Mouse (Mus musculus): ENCODE measurements around the gene B3gntl1. TPM values are rescaled to one million over a fixed set of nuclear protein-coding genes. Genes with fewer than 3 reads are reported as not detected.

Gene B3gntl1
- polyA plus RNA-seq, 1 experiment: 7.6 TPM

- Histone ChIP-seq H3K27ac (ENCODE audit: control insufficient read depth, insufficient read depth, low read depth, low read length) (no peak overlapping the region), H3K27me3 (ENCODE audit: control insufficient read depth, insufficient read depth, low read length) (no peaks in the 10 kb centered on the region), H3K36me3 (ENCODE audit: control insufficient read depth, insufficient read depth, low read length) (no peaks in the 10 kb centered on the region; the same call in 1 of the 2 replicates), H3K4me1 (ENCODE audit: control insufficient read depth, insufficient read depth, low read length) (peaks cover 4% of the 10 kb centered on the region), H3K4me3 (ENCODE audit: control insufficient read depth, low read depth, low read length) (no peak overlapping the region)
- TF ChIP-seq CTCF (IDR thresholded peaks at IDR 0.05; ENCODE audit: control insufficient read depth, insufficient read depth, insufficient replicate concordance, low read depth, low read length) (no peak), POLR2A (IDR thresholded peaks at IDR 0.05; ENCODE audit: control insufficient read depth, low read depth, low read length) (no peak)
These were observed 18.5 kb downstream of the B3gntl1 start for GRCm38 (mm10) chr11:121654406-121654945.

GRCm38 (mm10) chr11:121653631-121654030 lies 19.3 kb downstream of the B3gntl1 start:
- no peaks in the 10 kb centered on the region for H3K27me3 ChIP-seq (ENCODE audit: control insufficient read depth, insufficient read depth, low read length)
- no peaks in the 10 kb centered on the region; the same call in 1 of the 2 replicates for H3K36me3 ChIP-seq (ENCODE audit: control insufficient read depth, insufficient read depth, low read length)
- H3K27ac ChIP-seq (ENCODE audit: control insufficient read depth, insufficient read depth, low read depth, low read length): no peak overlapping the region; the same call in 1 of the 2 replicates
- TF ChIP-seq CTCF (IDR thresholded peaks at IDR 0.05; ENCODE audit: control insufficient read depth, insufficient read depth, insufficient replicate concordance, low read depth, low read length): no peak
- TF ChIP-seq POLR2A (IDR thresholded peaks at IDR 0.05; ENCODE audit: control insufficient read depth, low read depth, low read length): no peak
- H3K4me1 ChIP-seq (ENCODE audit: control insufficient read depth, insufficient read depth, low read length): peaks cover 4% of the 10 kb centered on the region
- H3K4me3 ChIP-seq (ENCODE audit: control insufficient read depth, low read depth, low read length): no peak overlapping the region

DNA sequence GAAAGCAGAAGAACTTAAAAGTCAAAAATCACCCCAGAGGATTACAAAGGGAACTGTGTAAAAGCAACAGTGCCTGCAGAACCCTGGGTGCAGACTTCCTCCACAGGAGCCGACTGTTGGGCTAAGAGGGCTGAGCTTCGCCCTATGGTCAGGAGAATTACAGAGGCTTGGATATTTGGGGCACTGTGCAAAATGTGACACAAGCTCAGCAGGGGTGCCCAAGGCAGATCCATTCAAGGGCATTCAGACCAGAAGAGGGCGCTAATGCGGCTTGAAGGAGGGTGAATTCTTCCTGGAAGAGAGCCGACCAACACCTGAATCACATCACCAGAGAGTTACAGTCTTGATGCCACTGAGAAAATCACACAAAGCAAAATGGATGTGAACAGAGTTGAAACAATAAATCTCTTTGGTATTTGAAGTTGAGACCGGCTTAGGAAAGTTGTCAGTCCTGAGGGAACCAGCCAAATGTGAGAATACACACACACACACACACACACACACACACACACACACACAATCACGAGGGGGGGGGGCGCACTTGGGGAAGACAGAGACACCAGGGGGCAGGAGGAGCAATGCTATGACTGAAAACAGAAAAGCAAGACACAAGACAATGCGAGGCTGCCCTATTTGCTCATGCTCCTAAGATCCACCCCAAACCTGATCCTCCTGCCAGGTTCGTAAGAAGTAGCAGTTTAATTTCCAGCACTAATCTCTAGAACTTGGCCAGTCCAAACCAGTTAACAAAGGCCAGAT lies 20.2 kb downstream of the B3gntl1 start:
- peaks cover 4% of the 10 kb centered on the region for H3K4me1 ChIP-seq (ENCODE audit: control insufficient read depth, insufficient read depth, low read length)
- TF ChIP-seq CTCF (IDR thresholded peaks at IDR 0.05; ENCODE audit: control insufficient read depth, insufficient read depth, insufficient replicate concordance, low read depth, low read length): peak; percentile 27; the same call in 1 of the 2 replicates
- no peak for TF ChIP-seq POLR2A (IDR thresholded peaks at IDR 0.05; ENCODE audit: control insufficient read depth, low read depth, low read length)
- H3K4me3 ChIP-seq (ENCODE audit: control insufficient read depth, low read depth, low read length): no peak overlapping the region
- H3K27me3 ChIP-seq (ENCODE audit: control insufficient read depth, insufficient read depth, low read length): no peaks in the 10 kb centered on the region
- no peaks in the 10 kb centered on the region; the same call in 1 of the 2 replicates for H3K36me3 ChIP-seq (ENCODE audit: control insufficient read depth, insufficient read depth, low read length)
- H3K27ac ChIP-seq (ENCODE audit: control insufficient read depth, insufficient read depth, low read depth, low read length): peak overlapping the region; percentile 32; the same call in 1 of the 2 replicates

GRCm38 (mm10) chr11:121651983-121652382 lies 21.0 kb downstream of the B3gntl1 start:
- Histone ChIP-seq H3K36me3 (ENCODE audit: control insufficient read depth, insufficient read depth, low read length) (no peaks in the 10 kb centered on the region; the same call in 1 of the 2 replicates), H3K27me3 (ENCODE audit: control insufficient read depth, insufficient read depth, low read length) (no peaks in the 10 kb centered on the region), H3K4me3 (ENCODE audit: control insufficient read depth, low read depth, low read length) (no peak overlapping the region), H3K4me1 (ENCODE audit: control insufficient read depth, insufficient read depth, low read length) (peaks cover 4% of the 10 kb centered on the region), H3K27ac (ENCODE audit: control insufficient read depth, insufficient read depth, low read depth, low read length) (peak overlapping the region; percentile 1; the same call in 1 of the 2 replicates)
- no peak for TF ChIP-seq POLR2A (IDR thresholded peaks at IDR 0.05; ENCODE audit: control insufficient read depth, low read depth, low read length)
- TF ChIP-seq CTCF (IDR thresholded peaks at IDR 0.05; ENCODE audit: control insufficient read depth, insufficient read depth, insufficient replicate concordance, low read depth, low read length): no peak

GRCm38 (mm10) chr11:121651556-121651955 lies 21.4 kb downstream of the B3gntl1 start:
- H3K27me3 ChIP-seq (ENCODE audit: control insufficient read depth, insufficient read depth, low read length): no peaks in the 10 kb centered on the region
- TF ChIP-seq CTCF (IDR thresholded peaks at IDR 0.05; ENCODE audit: control insufficient read depth, insufficient read depth, insufficient replicate concordance, low read depth, low read length): no peak
- TF ChIP-seq POLR2A (IDR thresholded peaks at IDR 0.05; ENCODE audit: control insufficient read depth, low read depth, low read length): no peak
- peaks cover 4% of the 10 kb centered on the region for H3K4me1 ChIP-seq (ENCODE audit: control insufficient read depth, insufficient read depth, low read length)
- no peaks in the 10 kb centered on the region; the same call in 1 of the 2 replicates for H3K36me3 ChIP-seq (ENCODE audit: control insufficient read depth, insufficient read depth, low read length)
- no peak overlapping the region for H3K4me3 ChIP-seq (ENCODE audit: control insufficient read depth, low read depth, low read length)
- H3K27ac ChIP-seq (ENCODE audit: control insufficient read depth, insufficient read depth, low read depth, low read length): no peak overlapping the region

- Histone ChIP-seq H3K27ac (ENCODE audit: control insufficient read depth, insufficient read depth, low read depth, low read length) (no peak overlapping the region; the same call in 1 of the 2 replicates), H3K4me1 (ENCODE audit: control insufficient read depth, insufficient read depth, low read length) (peaks cover 4% of the 10 kb centered on the region), H3K4me3 (ENCODE audit: control insufficient read depth, low read depth, low read length) (no peak overlapping the region), H3K36me3 (ENCODE audit: control insufficient read depth, insufficient read depth, low read length) (no peaks in the 10 kb centered on the region; the same call in 1 of the 2 replicates), H3K27me3 (ENCODE audit: control insufficient read depth, insufficient read depth, low read length) (no peaks in the 10 kb centered on the region)
- no peak for TF ChIP-seq CTCF (IDR thresholded peaks at IDR 0.05; ENCODE audit: control insufficient read depth, insufficient read depth, insufficient replicate concordance, low read depth, low read length)
- TF ChIP-seq POLR2A (IDR thresholded peaks at IDR 0.05; ENCODE audit: control insufficient read depth, low read depth, low read length): no peak
These were observed 22.3 kb downstream of the B3gntl1 start for GRCm38 (mm10) chr11:121650668-121651067.

GRCm38 (mm10) chr11:121649900-121650299 lies 23.1 kb downstream of the B3gntl1 start:
- Histone ChIP-seq H3K27me3 (ENCODE audit: control insufficient read depth, insufficient read depth, low read length) (no peaks in the 10 kb centered on the region), H3K4me1 (ENCODE audit: control insufficient read depth, insufficient read depth, low read length) (peaks cover 4% of the 10 kb centered on the region), H3K4me3 (ENCODE audit: control insufficient read depth, low read depth, low read length) (no peak overlapping the region), H3K27ac (ENCODE audit: control insufficient read depth, insufficient read depth, low read depth, low read length) (no peak overlapping the region; the same call in 1 of the 2 replicates), H3K36me3 (ENCODE audit: control insufficient read depth, insufficient read depth, low read length) (no peaks in the 10 kb centered on the region; the same call in 1 of the 2 replicates)
- TF ChIP-seq POLR2A (IDR thresholded peaks at IDR 0.05; ENCODE audit: control insufficient read depth, low read depth, low read length) (no peak), CTCF (IDR thresholded peaks at IDR 0.05; ENCODE audit: control insufficient read depth, insufficient read depth, insufficient replicate concordance, low read depth, low read length) (0 out of 2 replicates have a peak, but pooled peaks have one; percentile 10)
